In the genomic region with DNA sequence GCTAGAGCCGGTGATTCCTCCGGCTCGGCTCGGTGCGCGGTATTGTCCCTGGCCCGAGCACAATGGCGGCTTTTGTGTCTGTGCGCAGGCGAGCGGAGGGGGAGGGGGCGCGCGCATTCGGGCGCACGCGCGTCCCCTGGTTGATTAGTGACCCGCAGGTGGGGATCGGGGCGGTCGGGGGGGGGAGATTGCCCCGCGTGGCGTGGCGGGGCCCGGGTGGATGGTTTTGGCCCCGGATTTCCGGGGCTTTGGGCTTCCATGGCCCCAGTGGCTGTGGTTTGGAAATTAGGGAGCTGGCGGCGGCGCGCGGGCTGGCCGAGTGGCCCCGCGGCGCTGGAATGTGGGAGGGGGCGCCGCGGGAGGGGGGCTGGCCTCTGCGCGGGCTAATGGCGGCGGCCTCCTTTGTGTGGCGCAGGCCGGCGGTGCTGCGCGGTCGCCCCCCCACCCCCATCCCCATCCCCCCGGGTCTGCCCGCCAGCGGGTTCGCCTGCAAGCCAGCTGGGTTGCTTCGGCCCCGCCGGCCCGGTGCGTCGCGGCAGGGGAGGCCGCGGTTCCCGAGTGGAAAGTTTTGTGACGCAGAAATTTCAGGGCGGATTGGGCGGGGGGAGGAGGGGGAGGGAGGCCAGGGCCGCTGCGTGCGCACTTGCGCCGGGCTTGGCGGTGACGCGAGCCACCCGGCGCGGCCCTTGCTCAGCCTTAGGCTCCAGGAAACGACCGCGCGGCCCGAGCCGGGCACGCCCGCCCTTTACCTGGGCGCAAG, we compare ENCODE assay signal across 7 mouse cellular contexts. TPM values are rescaled to one million over a fixed set of nuclear protein-coding genes. Genes with fewer than 3 reads are reported as not detected.
A peak's percentile ranks its signal among the peaks of the same experiment; 100 is the strongest.
DNase-seq lines count a peak whose midpoint lies in the region; ATAC-seq and TF ChIP-seq lines count a peak whose summit lies in the region.

No protein-coding gene starts in this region.

- H3K36me3 ChIP-seq in embryonic facial prominence, embryonic 10.5 days (replicated peaks): peaks cover 32% of the 10 kb centered on the region
- H3K36me3 ChIP-seq in kidney, adult 2 months (ENCODE audit: control insufficient read depth, insufficient read depth, low read length): peaks cover 1% of the 10 kb centered on the region; the same call in 1 of the 2 replicates
- peaks cover 24% of the 10 kb centered on the region for H3K36me3 ChIP-seq in limb, embryonic 12.5 days
- H3K36me3 ChIP-seq in midbrain, embryonic 13.5 days: peaks cover 13% of the 10 kb centered on the region

- TF ChIP-seq CTCF in kidney, adult 2 months (conservative IDR thresholded peaks at IDR 0.05; ENCODE audit: insufficient read depth, insufficient read length, low read depth, low read length): no peak

- no peak for TF ChIP-seq POLR2A in kidney, adult 2 months (IDR thresholded peaks at IDR 0.05; ENCODE audit: low read depth, low read length)

- H3K4me1 ChIP-seq in embryonic facial prominence, embryonic 10.5 days: peaks cover 11% of the 10 kb centered on the region; the same call in 1 of the 2 replicates
- no peaks in the 10 kb centered on the region; the same call in 1 of the 2 replicates for H3K4me1 ChIP-seq in kidney, adult 2 months (ENCODE audit: control insufficient read depth, insufficient read depth, low read length)
- peaks cover 7% of the 10 kb centered on the region; the same call in 1 of the 2 replicates for H3K4me1 ChIP-seq in limb, embryonic 12.5 days (replicated peaks)
- peaks cover 32% of the 10 kb centered on the region for H3K4me1 ChIP-seq in midbrain, embryonic 13.5 days (replicated peaks)

- DNase-seq in adrenal gland, postnatal 14 days: peak; percentile 93
- peak; percentile 82 for DNase-seq in embryonic facial prominence, embryonic 10.5 days (ENCODE audit: low spot score)
- peak; percentile 69 to 81 for DNase-seq in heart, adult 18-20 months
- DNase-seq in kidney, adult 2 months: peak; percentile 69
- DNase-seq in spleen, adult 12 weeks (ENCODE audit: low spot score): peak; percentile 43

- peak overlapping the region; percentile 89 for H3K4me3 ChIP-seq in embryonic facial prominence, embryonic 10.5 days
- H3K4me3 ChIP-seq in kidney, adult 2 months (ENCODE audit: insufficient read depth, low read depth, low read length): peak overlapping the region; percentile 59
- H3K4me3 ChIP-seq in limb, embryonic 12.5 days (replicated peaks): peak overlapping the region; percentile 82
- H3K4me3 ChIP-seq in midbrain, embryonic 13.5 days (replicated peaks): peak overlapping the region; percentile 85

- under 1% methylated on average over 88 of the region's 89 CpGs for WGBS in embryonic facial prominence, embryonic 10.5 days
- under 1% methylated on average over 57 of the region's 89 CpGs for WGBS in kidney, adult 2 months
- under 1% methylated on average over 82 of the region's 89 CpGs for WGBS in limb, embryonic 12.5 days
- WGBS in midbrain, embryonic 13.5 days: 0% methylated on average over 32 of the region's 89 CpGs

- H3K9ac ChIP-seq in limb, embryonic 12.5 days (replicated peaks): peak overlapping the region; percentile 98
- H3K9ac ChIP-seq in midbrain, embryonic 13.5 days (replicated peaks): peak overlapping the region; percentile 99

- no peaks in the 10 kb centered on the region for H3K9me3 ChIP-seq in embryonic facial prominence, embryonic 10.5 days
- H3K9me3 ChIP-seq in limb, embryonic 12.5 days: no peaks in the 10 kb centered on the region
- H3K9me3 ChIP-seq in midbrain, embryonic 13.5 days: no peaks in the 10 kb centered on the region

- H3K27me3 ChIP-seq in embryonic facial prominence, embryonic 10.5 days (replicated peaks; ENCODE audit: low read depth, poor library complexity, severe bottlenecking): peaks cover 15% of the 10 kb centered on the region
- H3K27me3 ChIP-seq in kidney, adult 2 months (replicated peaks; ENCODE audit: control insufficient read depth, insufficient read depth, low read length): no peaks in the 10 kb centered on the region
- H3K27me3 ChIP-seq in limb, embryonic 12.5 days: no peaks in the 10 kb centered on the region
- H3K27me3 ChIP-seq in midbrain, embryonic 13.5 days: no peaks in the 10 kb centered on the region

- peak overlapping the region; percentile 76 for H3K4me2 ChIP-seq in limb, embryonic 12.5 days
- H3K4me2 ChIP-seq in midbrain, embryonic 13.5 days (replicated peaks): peak overlapping the region; percentile 84

- peak; percentile 71 for ATAC-seq in limb, embryonic 12.5 days (ENCODE audit: insufficient number of reproducible peaks, insufficient read depth, low FRiP score, low TSS enrichment, low read depth)
- peak; percentile 84 for ATAC-seq in midbrain, embryonic 13.5 days

- peak overlapping the region; percentile 100 for H3K27ac ChIP-seq in embryonic facial prominence, embryonic 10.5 days (replicated peaks)
- peak overlapping the region; percentile 77 for H3K27ac ChIP-seq in kidney, adult 2 months (ENCODE audit: insufficient read depth, low read depth, low read length)
- peak overlapping the region; percentile 99 for H3K27ac ChIP-seq in limb, embryonic 12.5 days
- H3K27ac ChIP-seq in midbrain, embryonic 13.5 days: peak overlapping the region; percentile 99

RNA-seq across cellular contexts. Expression of a gene that starts 0.7 kb away (rescaled TPM):
- total RNA-seq in adrenal gland, postnatal 14 days (2021): 317 and 323 TPM in 2 replicates
- 164 TPM in 2 replicates for polyA plus RNA-seq in embryonic facial prominence, embryonic 10.5 days (2016; fragmentation: Nextera tagmentation; extraction: Ambion mirVana)
- 100 to 1,000 TPM in 1 of 2 experiments, 10 to 100 TPM in 1; 95.5 to 185 TPM for total RNA-seq in heart, adult 18-20 months (2021)
- polyA plus RNA-seq in kidney, adult 2 months (2012; rRNA removed): 38.9 and 41.4 TPM in 2 replicates
- 180 and 181 TPM in 2 replicates for polyA plus RNA-seq in limb, embryonic 12.5 days (2016; fragmentation: Nextera tagmentation; extraction: Ambion mirVana)
- 128 and 144 TPM in 2 replicates for polyA plus RNA-seq in midbrain, embryonic 13.5 days (2015; fragmentation: Nextera tagmentation; extraction: Ambion mirVana)

Comparison
In these comparisons a context has a peak if more than half of its experiments do, and no peak if none do; other contexts are left out.
1. Peak in every context shown above with its lines: DNase-seq, ATAC-seq, H3K4me3 ChIP-seq and H3K27ac ChIP-seq.
2. DNase-seq: peak in every context shown above with its lines; median percentile 93 in adrenal gland, postnatal 14 days; 82 in embryonic facial prominence, embryonic 10.5 days; 75 in heart, adult 18-20 months; 69 in kidney, adult 2 months; 43 in spleen, adult 12 weeks.